Mouse (Mus musculus): Measurements from ENCODE around the gene Hhat.

Hhat gene

GRCm38 (mm10) chr1:192557978-192558594 is 212.9 kb downstream of the Hhat start:
- no peak for DNase-seq (ENCODE audit: low read depth, low spot score)

GRCm38 (mm10) chr1:192555516-192555915 is 215.5 kb downstream of the Hhat start:
- no peak for DNase-seq (ENCODE audit: low read depth, low spot score)

GRCm38 (mm10) chr1:192550561-192550960 is 220.5 kb downstream of the Hhat start:
- DNase-seq (ENCODE audit: low read depth, low spot score), result no peak

GRCm38 (mm10) chr1:192546843-192547242 is 224.2 kb downstream of the Hhat start:
- DNase-seq (ENCODE audit: low read depth, low spot score), result no peak

- DNase-seq (ENCODE audit: low read depth, low spot score), result no peak
These were observed 226.1 kb downstream of the Hhat start for GRCm38 (mm10) chr1:192544901-192545300.

GRCm38 (mm10) chr1:192544091-192544490 is 226.9 kb downstream of the Hhat start:
- no peak for DNase-seq (ENCODE audit: low read depth, low spot score)

- no peak for DNase-seq (ENCODE audit: low read depth, low spot score)
These were observed 227.3 kb downstream of the Hhat start for GRCm38 (mm10) chr1:192543686-192544085.

GRCm38 (mm10) chr1:192542093-192542492 is 228.9 kb downstream of the Hhat start:
- DNase-seq (ENCODE audit: low read depth, low spot score), result no peak

- peak; percentile 11 for DNase-seq (ENCODE audit: low read depth, low spot score)
These were observed 233.9 kb downstream of the Hhat start for GRCm38 (mm10) chr1:192537169-192537568.

GRCm38 (mm10) chr1:192536440-192536839 is 234.6 kb downstream of the Hhat start:
- peak; percentile 5 for DNase-seq (ENCODE audit: low read depth, low spot score)

- DNase-seq (ENCODE audit: low read depth, low spot score), result no peak
These were observed 238.0 kb downstream of the Hhat start for GRCm38 (mm10) chr1:192533016-192533415.

GRCm38 (mm10) chr1:192532212-192532611 is 238.8 kb downstream of the Hhat start:
- no peak for DNase-seq (ENCODE audit: low read depth, low spot score)

- DNase-seq (ENCODE audit: low read depth, low spot score), result no peak
These were observed 239.4 kb downstream of the Hhat start for GRCm38 (mm10) chr1:192531490-192532146.

- DNase-seq (ENCODE audit: low read depth, low spot score), result no peak
These were observed 245.2 kb downstream of the Hhat start for GRCm38 (mm10) chr1:192525711-192526350.

- DNase-seq (ENCODE audit: low read depth, low spot score), result no peak
These were observed 248.4 kb downstream of the Hhat start for GRCm38 (mm10) chr1:192522376-192523178.

GRCm38 (mm10) chr1:192520836-192521435 is 250.1 kb downstream of the Hhat start:
- no peak for DNase-seq (ENCODE audit: low read depth, low spot score)

- DNase-seq (ENCODE audit: low read depth, low spot score), result no peak
These were observed 251.3 kb downstream of the Hhat start for GRCm38 (mm10) chr1:192519713-192520112.

- DNase-seq (ENCODE audit: low read depth, low spot score), result no peak
These were observed 255.7 kb downstream of the Hhat start for GRCm38 (mm10) chr1:192515373-192515772.

GRCm38 (mm10) chr1:192512821-192513220 is 258.2 kb downstream of the Hhat start:
- no peak for DNase-seq (ENCODE audit: low read depth, low spot score)

GRCm38 (mm10) chr1:192503651-192504050 is 267.4 kb downstream of the Hhat start:
- DNase-seq (ENCODE audit: low read depth, low spot score), result no peak

GRCm38 (mm10) chr1:192502835-192503234 is 268.2 kb downstream of the Hhat start:
- no peak for DNase-seq (ENCODE audit: low read depth, low spot score)

- no peak for DNase-seq (ENCODE audit: low read depth, low spot score)
These were observed 269.0 kb downstream of the Hhat start for GRCm38 (mm10) chr1:192502016-192502415.
